Mouse (Mus musculus) olfactory bulb, adult 2 months (tissue): Measurements from ENCODE around the gene Smox.

Experiments
- CTCF ChIP-seq: fragments of 200-500 bp; IDR thresholded peaks from 2 replicates; pipeline ENCODE4 v1.5.1; 2012; ENCODE audit warnings: low read depth, mild to moderate bottlenecking, low read length, moderate library complexity; ENCODE audit not compliant: insufficient read depth
- POLR2A ChIP-seq: fragments of 200-500 bp; IDR thresholded peaks from 2 replicates; pipeline ENCODE4 v1.6.1; 2012; ENCODE audit warnings: mild to moderate bottlenecking, low read depth, low read length, moderate library complexity; ENCODE audit not compliant: insufficient read depth

GRCm38 (mm10) chr2:131502561-131502960 is 11.3 kb downstream of the Smox start:
- TF ChIP-seq CTCF (no peak), POLR2A (no peak)
